Mouse (Mus musculus) right cerebral cortex, postnatal 4 days (tissue): ENCODE measurements around the gene Entpd2.

Experiments used
- DNase-seq: peaks from one replicate; pipeline ENCODE4 v3.0.0-alpha.2; 2022

The Entpd2 gene

DNA sequence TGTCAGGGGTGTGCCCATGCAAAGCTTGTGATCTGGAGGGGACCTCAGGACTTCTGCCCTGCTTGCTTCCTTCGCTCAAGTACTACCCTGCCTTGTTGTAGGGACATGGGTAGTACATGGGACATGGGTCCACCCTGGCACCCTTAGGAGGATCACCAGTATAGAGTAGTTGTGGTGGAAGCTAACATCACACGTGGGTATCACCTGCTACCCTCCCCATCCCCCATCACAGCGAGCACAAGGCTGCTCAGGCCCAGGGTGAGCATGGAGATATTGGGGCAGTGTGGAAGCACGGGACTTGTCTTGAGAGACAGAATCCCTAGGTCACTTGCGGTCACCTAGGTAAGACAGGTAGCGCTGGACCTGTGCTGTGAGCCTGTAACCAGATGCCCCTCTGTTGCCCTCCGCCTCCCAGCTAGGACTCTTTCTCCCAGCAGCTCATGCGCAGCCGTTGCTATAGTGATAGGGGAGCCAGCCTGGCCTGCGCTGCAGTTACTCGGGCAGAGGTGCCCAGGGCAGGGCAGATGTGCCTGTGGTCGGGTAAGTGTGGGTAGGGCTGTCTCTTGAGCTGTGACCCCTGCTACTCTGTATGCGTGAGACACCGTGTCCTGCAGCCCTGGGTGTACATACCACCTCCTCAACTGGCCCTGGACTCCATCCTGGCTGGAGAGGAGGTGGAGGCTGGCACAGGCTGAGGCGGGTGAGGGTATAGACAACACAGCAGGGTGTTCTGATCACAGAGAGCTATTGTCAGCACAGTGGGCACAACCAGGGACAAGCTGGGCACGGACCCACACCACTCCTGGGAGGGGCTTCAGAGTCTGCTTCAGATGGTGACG is 34.9 kb downstream of the Entpd2 start:
- DNase-seq = no peak

DNA sequence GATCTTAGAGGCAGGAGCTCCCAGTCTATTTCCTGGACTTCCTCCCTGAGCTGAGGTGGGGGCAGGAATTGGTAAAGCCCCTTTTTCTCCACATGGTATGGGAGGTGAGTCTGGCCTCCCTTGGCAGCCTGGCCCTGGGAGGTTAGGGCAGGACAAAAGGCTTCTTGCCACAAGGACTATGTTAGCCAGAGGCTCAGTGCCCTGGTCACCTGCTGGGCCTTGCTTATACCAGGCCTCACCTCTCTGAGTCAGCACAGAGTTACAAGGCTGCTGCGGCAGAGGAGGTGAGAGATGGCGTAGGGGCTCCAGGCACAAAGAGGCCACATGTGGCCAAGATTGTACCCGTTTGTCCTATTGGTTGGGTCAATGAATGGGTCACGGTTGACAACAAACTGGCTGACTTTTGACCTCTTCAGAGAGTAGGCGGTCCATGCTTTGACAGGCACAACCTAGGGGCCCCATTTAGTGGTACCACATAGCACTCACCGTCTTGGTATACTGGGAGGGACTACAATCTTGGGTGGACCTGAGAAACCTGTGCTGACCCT is 35.7 kb downstream of the Entpd2 start:
- DNase-seq = no peak

DNA sequence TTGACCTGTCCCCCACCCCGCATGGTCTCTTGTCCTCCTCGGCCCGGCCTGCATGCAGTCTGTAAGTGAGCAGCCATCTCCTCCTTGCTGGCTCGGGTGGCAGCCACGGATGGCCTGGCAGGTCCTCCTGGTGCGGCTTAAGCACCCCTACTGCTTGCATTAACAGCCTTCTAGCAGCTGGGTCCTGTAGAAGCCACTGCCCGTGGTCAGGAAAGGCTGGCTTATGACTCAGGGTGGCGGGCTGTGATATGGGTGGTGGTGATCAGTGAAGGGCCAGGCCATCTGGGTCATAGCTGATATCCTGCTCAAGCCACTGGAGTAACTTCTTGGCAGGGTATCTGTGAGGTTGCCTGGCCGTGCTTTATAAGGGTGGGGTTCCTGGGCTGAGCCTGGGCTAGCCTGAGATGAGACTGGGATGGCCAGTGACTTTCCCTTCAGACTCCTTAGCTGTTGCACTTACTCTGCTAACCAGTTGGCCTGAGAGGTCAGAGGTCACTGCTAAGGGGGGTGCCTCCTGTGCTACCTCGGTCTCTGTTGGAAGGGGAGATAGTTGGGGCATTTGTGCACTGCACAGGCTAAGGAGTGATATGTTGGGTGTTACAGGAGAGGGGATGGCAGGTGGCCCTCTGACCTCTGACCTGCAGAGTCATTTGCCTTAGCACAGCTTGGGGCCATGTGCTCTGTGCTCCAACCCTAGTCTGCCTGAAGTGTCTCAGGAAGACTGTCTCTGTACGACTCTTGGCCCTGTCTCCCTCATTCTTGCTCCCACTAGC is 36.8 kb downstream of the Entpd2 start:
- no peak for DNase-seq

DNA sequence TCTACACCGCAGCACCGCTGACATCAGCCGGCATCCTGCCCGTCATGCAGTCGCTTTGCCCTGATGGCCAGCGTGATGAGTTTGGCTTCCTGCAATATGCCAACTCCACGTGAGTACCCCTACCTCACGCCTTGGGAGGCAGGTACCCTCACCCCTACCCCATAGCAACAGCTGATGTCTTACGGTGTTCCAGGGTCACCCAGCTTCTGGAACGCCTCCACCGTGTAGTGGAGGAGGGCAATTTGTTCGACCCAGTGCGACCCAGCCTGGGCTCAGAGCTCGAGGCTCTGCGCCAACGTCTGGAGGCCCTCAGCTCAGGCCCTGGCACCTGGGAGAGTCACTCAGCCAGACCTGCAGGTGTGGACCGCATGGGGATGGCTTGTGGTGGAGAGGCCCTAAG is 37.4 kb downstream of the Entpd2 start:
- DNase-seq = no peak

DNA sequence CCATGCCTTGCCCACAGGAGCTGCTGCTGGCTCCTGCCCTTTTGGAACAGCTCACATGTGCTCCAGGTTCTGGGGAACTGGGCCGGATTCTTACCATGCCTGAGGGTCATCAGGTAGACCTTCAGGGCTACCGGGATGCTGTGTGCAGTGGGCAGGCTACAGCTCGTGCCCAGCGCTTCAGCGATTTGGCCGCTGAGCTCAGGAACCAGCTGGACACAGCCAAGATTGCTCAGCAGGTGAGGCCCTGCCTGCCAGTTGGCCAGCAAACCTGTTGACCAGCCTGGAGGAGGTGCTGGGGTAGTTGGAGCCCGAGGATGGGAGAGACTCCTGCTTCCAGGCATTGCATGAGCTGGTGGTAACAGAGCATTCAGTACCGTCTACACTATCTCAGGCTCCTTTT is 38.6 kb downstream of the Entpd2 start:
- no peak for DNase-seq

DNA sequence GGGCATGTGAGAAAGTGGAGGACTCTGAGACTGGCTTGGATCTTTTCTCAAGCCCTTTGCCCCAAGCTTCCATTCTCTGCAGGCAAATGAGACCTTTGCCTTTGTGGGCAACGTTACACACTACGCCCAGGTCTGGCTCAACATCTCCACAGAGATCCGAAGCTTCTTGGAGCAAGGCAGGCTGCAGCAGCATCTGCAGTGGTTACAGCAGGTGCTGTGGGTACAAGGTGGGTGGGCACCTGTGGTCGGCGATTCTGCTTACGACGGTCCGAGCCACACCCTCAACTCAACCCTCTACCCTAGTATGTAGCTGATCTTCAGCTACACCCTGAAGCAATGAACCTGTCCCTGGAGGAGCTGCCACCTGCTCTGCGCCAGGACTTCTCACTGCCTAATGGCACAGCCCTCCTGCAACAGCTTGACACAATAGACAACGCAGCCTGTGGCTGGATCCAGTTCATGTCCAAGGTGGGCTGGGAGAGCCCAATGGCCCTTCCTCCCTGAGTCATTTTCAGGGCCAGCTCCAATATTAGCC is 40.7 kb downstream of the Entpd2 start:
- no peak for DNase-seq

DNA sequence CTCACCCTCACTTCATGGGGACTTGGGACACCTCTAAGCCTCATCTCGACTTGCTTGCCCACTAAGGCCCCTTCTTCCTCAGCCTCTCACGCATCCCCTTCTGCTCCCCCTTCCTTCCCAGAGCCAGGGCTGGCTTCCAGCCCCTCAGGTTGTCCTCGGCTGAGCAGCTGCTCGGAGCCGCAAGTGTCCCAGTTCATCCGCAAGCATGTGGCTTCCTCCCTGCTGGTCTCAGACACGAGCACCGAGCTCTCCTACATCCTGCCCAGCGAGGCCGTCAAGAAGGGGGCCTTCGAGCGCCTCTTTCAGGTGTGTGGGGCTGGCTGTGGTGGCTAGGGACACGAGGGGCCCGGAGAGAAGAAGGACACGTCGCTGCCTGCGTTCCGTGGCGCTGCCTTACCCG is 45.4 kb downstream of the Entpd2 start:
- DNase-seq = no peak

DNA sequence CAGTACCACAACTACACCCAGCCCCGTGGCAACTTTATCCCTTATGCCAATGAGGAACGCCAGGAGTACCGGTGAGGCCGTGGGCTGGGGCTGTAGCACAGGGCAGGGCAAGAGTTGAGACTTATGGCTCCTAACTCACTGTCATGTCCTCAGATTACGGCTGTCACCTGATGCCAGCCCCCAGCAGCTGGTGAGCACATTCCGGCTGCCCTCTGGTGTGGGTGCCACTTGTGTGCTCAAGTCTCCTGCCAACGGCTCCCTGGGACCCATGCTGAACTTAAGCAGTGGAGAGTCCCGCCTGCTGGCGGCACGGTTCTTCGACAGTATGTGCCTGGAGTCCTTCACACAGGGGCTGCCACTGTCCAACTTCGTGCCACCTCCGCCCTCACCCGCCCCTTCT is 47.0 kb downstream of the Entpd2 start:
- DNase-seq = no peak
